Mouse (Mus musculus) erythroblast, embryonic 14.5 days (primary cell): ENCODE results near the gene Ppp1r12b.

ENCODE experiments used
- GATA1 ChIP-seq: IDR thresholded peaks from 2 replicates; pipeline ENCODE4 v1.6.1; 2012; ENCODE audit warnings: low read length, inconsistent platforms, mixed read lengths
- TAL1 ChIP-seq: IDR thresholded peaks from 3 replicates; pipeline ENCODE4 v1.6.1; 2012; ENCODE audit warnings: low read length, inconsistent platforms, mixed read lengths

- TF ChIP-seq TAL1 = no peak
- TF ChIP-seq GATA1 = no peak
Observed at GRCm38 (mm10) chr1:134747236-134748174, 208.2 kb downstream of the Ppp1r12b start.
